Mouse (Mus musculus) kidney, embryonic 14.5 days (tissue): ENCODE results near the gene Cass4. TPM values are rescaled to one million over a fixed set of nuclear protein-coding genes. Genes with fewer than 3 reads are reported as not detected.

Source experiments
- ATAC-seq: fragments of 200-750 bp; cut with Nextera tagmentation; 2 replicates; pipeline ENCODE4 v1.8.0; 2017; ENCODE audit warnings: moderate number of reproducible peaks, mild to moderate bottlenecking, moderate TSS enrichment, moderate library complexity; ENCODE audit not compliant: low FRiP score, low TSS enrichment
- H3K27ac ChIP-seq: fragments of 300-500 bp; sonication (generic); 2 replicates; pipeline ENCODE4 v1.5.1; 2014; ENCODE audit warnings: low read depth, mild to moderate bottlenecking, low read length, moderate library complexity, mixed read lengths
- H3K27me3 ChIP-seq: fragments of 300-500 bp; sonication (generic); 2 replicates; pipeline ENCODE4 v1.6.1; 2014; ENCODE audit warnings: mild to moderate bottlenecking, low read length; ENCODE audit not compliant: control insufficient read depth, insufficient read depth
- H3K36me3 ChIP-seq: fragments of 300-500 bp; sonication (generic); 2 replicates; pipeline ENCODE4 v1.6.1; 2014; ENCODE audit warnings: low read length, mixed read lengths; ENCODE audit not compliant: control insufficient read depth, insufficient read depth
- H3K4me1 ChIP-seq: fragments of 300-500 bp; sonication (generic); 2 replicates; pipeline ENCODE4 v1.6.1; 2014; ENCODE audit warnings: low read length, mixed read lengths; ENCODE audit not compliant: control insufficient read depth, insufficient read depth
- H3K4me2 ChIP-seq: fragments of 300-500 bp; sonication (generic); replicated peaks from 2 replicates; pipeline ENCODE4 v1.6.1; 2014; ENCODE audit warnings: low read depth, mild to moderate bottlenecking, low read length
- H3K4me3 ChIP-seq: fragments of 300-500 bp; sonication (generic); 2 replicates; pipeline ENCODE4 v1.5.1; 2014; ENCODE audit warnings: mild to moderate bottlenecking, low read length
- H3K9ac ChIP-seq: fragments of 300-500 bp; sonication (generic); 2 replicates; pipeline ENCODE4 v1.6.1; 2014; ENCODE audit warnings: low read depth, mild to moderate bottlenecking, low read length, moderate library complexity
- H3K9me3 ChIP-seq: fragments of 300-500 bp; sonication (generic); 2 replicates; pipeline ENCODE4 v1.6.1; 2016; ENCODE audit warnings: low read length; ENCODE audit not compliant: control insufficient read depth
- WGBS: fragments of 180-500 bp; shearing (Covaris S2); extraction: QIAGEN DNeasy Blood & Tissue Kit; methylation state at CpG from one replicate; pipeline ENCODE4 v1.1.7; 2014; 5-methylcytosine and 5-hydroxymethylcytosine counted together
- polyA plus RNA-seq: library from polyadenylated mRNA; unstranded; fragments of >200 nt; fragmentation: Nextera tagmentation; extraction: Ambion mirVana; gene quantifications from 2 replicates; pipeline ENCODE4 v1.2.1, GENCODE M21; 2014

The Cass4 gene
- polyA plus RNA-seq, 1 experiment from 2014 or later: 0.19 TPM

DNA sequence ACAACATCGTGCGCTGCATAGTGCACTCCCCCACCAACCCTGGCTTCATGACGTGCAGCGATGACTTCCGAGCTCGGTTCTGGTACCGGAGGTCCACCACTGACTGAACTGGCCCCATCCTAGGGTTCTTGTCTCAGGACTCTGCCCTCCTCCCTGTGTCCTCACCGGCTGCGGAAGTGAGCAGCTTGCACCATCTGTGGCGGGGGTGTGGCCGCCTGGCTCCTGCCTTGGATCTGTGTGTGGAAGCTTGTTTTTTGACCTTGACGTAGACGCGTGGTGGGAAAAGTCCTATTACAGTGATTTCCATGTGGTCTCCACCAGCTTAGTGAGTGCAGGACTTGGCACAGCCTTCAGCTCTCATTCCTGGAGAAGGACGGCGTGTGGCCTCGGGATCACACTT, 13.1 kb upstream of the Cass4 start:
- H3K4me2 ChIP-seq: no peak overlapping the region
- no peaks in the 10 kb centered on the region for H3K9me3 ChIP-seq
- WGBS: 94% methylated on average over 17 of the region's 17 CpGs
- no peak overlapping the region for H3K27ac ChIP-seq
- ATAC-seq: no peak
- H3K27me3 ChIP-seq: no peaks in the 10 kb centered on the region
- H3K36me3 ChIP-seq: peaks cover 66% of the 10 kb centered on the region
- no peak overlapping the region for H3K4me3 ChIP-seq
- no peak overlapping the region for H3K9ac ChIP-seq
- no peaks in the 10 kb centered on the region for H3K4me1 ChIP-seq

- Histone ChIP-seq H3K4me1 (no peaks in the 10 kb centered on the region), H3K27me3 (no peaks in the 10 kb centered on the region), H3K4me2 (no peak overlapping the region), H3K4me3 (no peak overlapping the region), H3K27ac (no peak overlapping the region), H3K9ac (no peak overlapping the region), H3K36me3 (peaks cover 58% of the 10 kb centered on the region), H3K9me3 (no peaks in the 10 kb centered on the region)
- 96% methylated on average over 11 of the region's 11 CpGs for WGBS
- ATAC-seq: no peak
Observed at GRCm38 (mm10) chr2:172381341-172381740, 12.3 kb upstream of the Cass4 start.

- 90% methylated on average over 12 of the region's 12 CpGs for WGBS
- Histone ChIP-seq H3K27me3 (no peaks in the 10 kb centered on the region), H3K9me3 (no peaks in the 10 kb centered on the region), H3K27ac (no peak overlapping the region), H3K4me2 (no peak overlapping the region), H3K4me1 (no peaks in the 10 kb centered on the region), H3K36me3 (peaks cover 52% of the 10 kb centered on the region), H3K9ac (no peak overlapping the region), H3K4me3 (no peak overlapping the region)
- ATAC-seq: no peak
Observed at GRCm38 (mm10) chr2:172381898-172382297, 11.7 kb upstream of the Cass4 start.

- no peaks in the 10 kb centered on the region for H3K9me3 ChIP-seq
- 81% methylated on average over 3 of the region's 3 CpGs for WGBS
- H3K27me3 ChIP-seq: no peaks in the 10 kb centered on the region
- H3K27ac ChIP-seq: no peak overlapping the region
- H3K4me1 ChIP-seq: no peaks in the 10 kb centered on the region
- H3K9ac ChIP-seq: no peak overlapping the region
- no peak overlapping the region for H3K4me3 ChIP-seq
- ATAC-seq: no peak
- H3K4me2 ChIP-seq: no peak overlapping the region
- peaks cover 26% of the 10 kb centered on the region for H3K36me3 ChIP-seq
Observed at GRCm38 (mm10) chr2:172384715-172385114, 8.9 kb upstream of the Cass4 start.

DNA sequence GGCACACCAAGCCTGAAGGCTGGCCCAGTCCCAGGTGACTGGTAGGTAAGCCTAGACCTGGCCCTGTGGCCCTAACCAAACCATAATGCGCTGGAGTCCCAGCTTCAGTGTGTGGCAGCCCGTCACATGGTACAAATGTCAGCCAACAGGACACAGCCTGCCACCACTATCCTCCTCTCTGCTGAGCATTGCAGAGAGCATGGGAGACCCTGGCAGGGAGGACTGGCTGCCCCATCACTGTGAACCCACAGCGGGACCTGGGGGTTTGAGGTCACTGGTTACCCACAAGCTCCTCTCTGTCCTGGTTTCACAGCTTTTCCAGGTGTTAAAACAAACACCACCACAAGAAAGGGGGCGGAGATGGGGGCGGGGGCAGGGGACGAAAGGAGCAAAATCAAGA, 3.3 kb upstream of the Cass4 start:
- H3K9ac ChIP-seq: no peak overlapping the region
- no peak overlapping the region for H3K4me2 ChIP-seq
- H3K9me3 ChIP-seq: no peaks in the 10 kb centered on the region
- H3K4me3 ChIP-seq: no peak overlapping the region
- H3K36me3 ChIP-seq: no peaks in the 10 kb centered on the region
- 14% methylated on average over 6 of the region's 6 CpGs for WGBS
- H3K27ac ChIP-seq: no peak overlapping the region
- H3K4me1 ChIP-seq: 0 out of 2 replicates have a peak, but pooled peaks cover 3% of the 10 kb centered on the region
- ATAC-seq: no peak
- no peaks in the 10 kb centered on the region for H3K27me3 ChIP-seq

- Histone ChIP-seq H3K36me3 (no peaks in the 10 kb centered on the region), H3K4me3 (no peak overlapping the region), H3K9ac (no peak overlapping the region), H3K4me1 (0 out of 2 replicates have a peak, but pooled peaks cover 6% of the 10 kb centered on the region), H3K4me2 (no peak overlapping the region), H3K27ac (no peak overlapping the region), H3K9me3 (no peaks in the 10 kb centered on the region), H3K27me3 (no peaks in the 10 kb centered on the region)
- 65% methylated on average over 10 of the region's 10 CpGs for WGBS
- no peak for ATAC-seq
Observed at GRCm38 (mm10) chr2:172392041-172392521, 1.5 kb upstream of the Cass4 start.

- no peak for ATAC-seq
- Histone ChIP-seq H3K4me3 (no peak overlapping the region), H3K4me2 (no peak overlapping the region), H3K27me3 (no peaks in the 10 kb centered on the region), H3K4me1 (0 out of 2 replicates have a peak, but pooled peaks cover 6% of the 10 kb centered on the region), H3K9ac (no peak overlapping the region), H3K36me3 (no peaks in the 10 kb centered on the region), H3K9me3 (no peaks in the 10 kb centered on the region), H3K27ac (no peak overlapping the region)
- WGBS: 73% methylated on average over 2 of the region's 2 CpGs
Observed at GRCm38 (mm10) chr2:172394052-172394392, 428 bp downstream of the Cass4 start.

- no peak overlapping the region for H3K4me2 ChIP-seq
- WGBS: 79% methylated on average over 4 of the region's 4 CpGs
- ATAC-seq: no peak
- 0 out of 2 replicates have a peak, but pooled peaks cover 6% of the 10 kb centered on the region for H3K4me1 ChIP-seq
- H3K4me3 ChIP-seq: no peak overlapping the region
- no peaks in the 10 kb centered on the region for H3K36me3 ChIP-seq
- no peak overlapping the region for H3K27ac ChIP-seq
- H3K9me3 ChIP-seq: no peaks in the 10 kb centered on the region
- H3K9ac ChIP-seq: no peak overlapping the region
- no peaks in the 10 kb centered on the region for H3K27me3 ChIP-seq
Observed at GRCm38 (mm10) chr2:172394671-172395070, 1.1 kb downstream of the Cass4 start.

DNA sequence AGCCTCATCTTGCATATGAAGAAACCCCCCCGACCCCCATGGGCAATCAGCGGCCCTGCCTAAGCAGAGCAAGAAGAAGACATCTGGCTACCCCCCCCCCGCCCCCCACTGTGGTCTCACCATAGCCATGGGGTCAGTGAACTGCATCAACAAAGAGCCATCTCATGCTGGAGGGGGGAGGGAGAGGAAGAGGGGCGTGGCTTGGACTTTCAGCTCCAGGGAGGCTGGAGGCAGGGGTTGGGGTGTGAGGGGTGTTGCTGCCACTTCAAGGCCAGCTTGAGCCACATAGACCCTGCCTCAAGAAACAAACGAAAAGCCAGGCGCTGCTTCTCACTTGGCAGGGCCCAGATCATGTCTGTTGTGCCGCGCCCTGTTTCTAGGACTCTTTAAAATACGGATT, 2.4 kb downstream of the Cass4 start:
- H3K36me3 ChIP-seq: no peaks in the 10 kb centered on the region
- H3K4me2 ChIP-seq: no peak overlapping the region
- H3K27ac ChIP-seq: no peak overlapping the region
- H3K4me3 ChIP-seq: no peak overlapping the region
- no peaks in the 10 kb centered on the region for H3K9me3 ChIP-seq
- 46% methylated on average over 9 of the region's 9 CpGs for WGBS
- 0 out of 2 replicates have a peak, but pooled peaks cover 6% of the 10 kb centered on the region for H3K4me1 ChIP-seq
- no peak for ATAC-seq
- H3K27me3 ChIP-seq: no peaks in the 10 kb centered on the region
- no peak overlapping the region for H3K9ac ChIP-seq
